Mouse (Mus musculus) kidney, postnatal 10 days (tissue): ENCODE data around the gene Eri3.

Experiments
- DNase-seq: peaks from one replicate; pipeline ENCODE4 v3.0.0; 2021; ENCODE audit warnings: mixed read lengths

The Eri3 gene

GRCm38 (mm10) chr4:117550140-117550851, at the start of gene Eri3:
Gene Eri3, plus strand, starts transcription at chr4:117550365.
- peak; percentile 98 for DNase-seq

GRCm38 (mm10) chr4:117518246-117518645, 31.9 kb upstream of the Eri3 start:
- DNase-seq = no peak

- no peak for DNase-seq
These were observed 28.8 kb upstream of the Eri3 start for GRCm38 (mm10) chr4:117521350-117521749.

- no peak for DNase-seq
These were observed 24.2 kb upstream of the Eri3 start for GRCm38 (mm10) chr4:117525990-117526389.

- DNase-seq = no peak
These were observed 22.9 kb upstream of the Eri3 start for GRCm38 (mm10) chr4:117527116-117527899.

- DNase-seq = peak; percentile 80
These were observed 22.2 kb upstream of the Eri3 start for GRCm38 (mm10) chr4:117527952-117528351.

- DNase-seq = no peak
These were observed 20.3 kb upstream of the Eri3 start for GRCm38 (mm10) chr4:117529843-117530242.

GRCm38 (mm10) chr4:117535496-117536200, 14.5 kb upstream of the Eri3 start:
- DNase-seq = no peak

- no peak for DNase-seq
These were observed 13.2 kb upstream of the Eri3 start for GRCm38 (mm10) chr4:117537002-117537401.

- DNase-seq = no peak
These were observed 10.7 kb upstream of the Eri3 start for GRCm38 (mm10) chr4:117539329-117539980.

GRCm38 (mm10) chr4:117540571-117540970, 9.6 kb upstream of the Eri3 start:
- peak; percentile 17 for DNase-seq

GRCm38 (mm10) chr4:117545448-117545847, 4.7 kb upstream of the Eri3 start:
- DNase-seq = no peak

- no peak for DNase-seq
These were observed 3.5 kb upstream of the Eri3 start for GRCm38 (mm10) chr4:117546616-117547015.

- DNase-seq = no peak
These were observed 589 bp upstream of the Eri3 start for GRCm38 (mm10) chr4:117549576-117549975.

GRCm38 (mm10) chr4:117551144-117552000, 1.2 kb downstream of the Eri3 start:
- DNase-seq = peak; percentile 19

GRCm38 (mm10) chr4:117555495-117555894, 5.3 kb downstream of the Eri3 start:
- DNase-seq = no peak

- DNase-seq = no peak
These were observed 6.2 kb downstream of the Eri3 start for GRCm38 (mm10) chr4:117556372-117556771.

GRCm38 (mm10) chr4:117557068-117557645, 7.0 kb downstream of the Eri3 start:
- peak; percentile 38 for DNase-seq

- no peak for DNase-seq
These were observed 13.8 kb downstream of the Eri3 start for GRCm38 (mm10) chr4:117563967-117564366.

- no peak for DNase-seq
These were observed 18.7 kb downstream of the Eri3 start for GRCm38 (mm10) chr4:117568846-117569245.

GRCm38 (mm10) chr4:117570964-117571363, 20.8 kb downstream of the Eri3 start:
- DNase-seq = no peak

GRCm38 (mm10) chr4:117577579-117577978, 27.4 kb downstream of the Eri3 start:
- peak; percentile 53 for DNase-seq
